Mouse (Mus musculus) cerebellum, postnatal 10 days (tissue): Measurements from ENCODE around the gene Dhrs7b.
"Not testable (repeated sequence)": the region's sequence is repeated elsewhere in the genome, so short reads cannot be mapped to it uniquely, and the experiment has no call there.

Experiments used
- DNase-seq, 2 experiments: peaks; one replicate each; pipeline ENCODE4 v3.0.0; 2021; ENCODE audit warnings: mixed read lengths in 2 of 2

Gene Dhrs7b

DNA sequence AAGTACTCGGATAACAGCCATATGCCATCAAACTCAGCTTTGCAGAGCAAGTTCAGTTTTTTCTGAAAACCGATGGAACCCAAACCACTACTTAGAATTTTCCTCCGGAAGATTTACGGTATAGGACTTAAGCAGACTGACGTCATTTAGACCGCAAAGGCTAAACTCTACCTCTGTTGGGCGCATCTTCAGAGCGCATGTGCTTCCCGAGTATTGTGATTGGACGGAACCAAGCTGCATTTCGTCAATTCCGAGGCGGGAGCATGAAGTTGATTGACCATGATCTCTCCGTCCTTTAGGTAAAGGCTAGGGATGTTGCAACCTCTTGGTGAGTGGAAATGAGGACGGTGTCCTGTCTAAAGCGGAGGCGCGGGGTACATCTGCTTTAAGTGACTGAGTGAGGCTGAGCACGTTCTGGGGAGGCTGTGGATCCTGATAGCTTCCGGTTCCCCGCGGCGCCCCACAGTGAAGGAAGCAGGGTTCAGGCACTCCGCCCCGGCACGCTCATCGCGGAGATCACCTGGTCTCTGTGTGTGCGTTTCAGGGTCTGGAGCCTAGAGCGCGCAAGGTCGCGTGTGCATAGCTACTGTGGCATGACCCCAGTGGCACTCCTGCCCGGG, at the start of gene Dhrs7b:
Gene Dhrs7b, plus strand, starts transcription at position 199 of the 620 bp plus-strand sequence.
- DNase-seq, result peak; percentile 90

DNA sequence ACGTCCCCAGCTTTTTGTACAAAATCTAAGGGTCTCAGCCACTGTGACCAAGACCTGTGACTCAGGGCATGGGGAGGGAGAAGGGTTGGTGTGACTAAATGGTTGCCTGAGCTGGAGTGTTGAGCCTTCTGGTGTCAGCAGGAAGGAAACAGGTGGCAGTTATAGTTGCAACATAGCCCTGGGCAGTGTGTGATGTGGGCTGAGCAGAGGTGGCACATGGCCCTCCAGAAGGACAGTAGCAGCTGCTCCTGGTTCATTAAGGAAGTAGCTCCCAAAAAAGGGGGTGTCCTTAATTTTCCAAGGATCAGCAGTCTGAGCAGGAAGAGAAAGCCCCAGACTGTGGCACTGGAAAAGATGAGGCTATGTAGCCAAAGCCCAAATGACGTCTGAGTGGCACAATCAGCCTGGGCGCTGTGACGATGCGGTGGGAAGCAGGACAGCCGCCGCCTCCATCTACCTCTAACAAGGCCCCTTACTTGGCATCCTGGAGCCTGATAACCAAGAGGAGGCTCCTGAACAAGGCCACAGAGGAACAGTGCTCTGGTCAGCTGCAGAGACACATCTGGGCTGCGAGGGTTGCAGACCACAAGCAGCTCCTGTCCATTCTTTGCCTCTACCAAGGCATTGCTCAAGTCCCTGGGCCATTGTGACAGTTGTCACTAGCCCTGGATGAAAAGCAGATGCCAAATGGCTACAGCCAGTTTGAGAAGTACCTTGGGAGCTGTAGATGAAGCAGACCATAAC, 46.1 kb upstream of the Dhrs7b start:
- no peak for DNase-seq

- no peak for DNase-seq
These were observed 42.8 kb upstream of the Dhrs7b start for GRCm38 (mm10) chr11:60787595-60787994.

DNA sequence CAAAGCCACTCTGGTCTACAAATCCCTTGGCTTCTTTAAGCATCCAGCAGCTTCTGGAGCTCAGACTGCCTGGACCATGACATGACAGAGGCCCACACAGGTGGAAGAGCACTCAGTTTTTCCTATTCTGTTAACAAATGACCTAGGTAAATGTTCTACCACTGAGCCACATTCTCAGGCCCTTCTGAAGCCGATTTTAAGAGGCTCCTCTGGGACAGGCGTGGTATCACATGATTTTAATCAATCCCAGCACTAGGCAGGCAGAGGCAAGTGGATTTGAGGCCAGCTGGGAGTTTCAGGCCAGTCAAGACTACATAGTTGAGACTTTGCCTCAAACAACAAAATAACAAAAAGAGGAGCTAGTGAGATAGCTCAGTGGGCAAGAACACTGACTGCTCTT, 40.0 kb upstream of the Dhrs7b start:
- no peak for DNase-seq

DNA sequence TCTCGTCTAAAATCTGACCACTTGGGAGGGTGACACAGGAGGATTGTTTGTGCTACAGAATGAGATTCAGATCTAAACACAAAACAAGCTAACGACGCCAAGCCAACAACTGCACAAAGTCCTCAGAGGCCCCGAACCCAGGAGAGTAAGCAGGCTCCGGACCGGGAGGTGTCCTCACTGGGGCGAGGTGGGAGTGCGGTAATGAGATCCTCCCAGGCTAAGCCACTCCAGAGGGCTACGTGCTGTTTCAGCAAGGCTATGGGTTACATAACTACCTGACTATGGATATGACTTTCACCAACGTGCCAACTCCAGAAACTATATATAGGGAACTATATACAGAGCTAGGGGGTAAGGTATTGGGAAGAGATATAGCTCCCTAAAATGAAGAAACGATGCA, 34.1 kb upstream of the Dhrs7b start:
- DNase-seq, result no peak

DNA sequence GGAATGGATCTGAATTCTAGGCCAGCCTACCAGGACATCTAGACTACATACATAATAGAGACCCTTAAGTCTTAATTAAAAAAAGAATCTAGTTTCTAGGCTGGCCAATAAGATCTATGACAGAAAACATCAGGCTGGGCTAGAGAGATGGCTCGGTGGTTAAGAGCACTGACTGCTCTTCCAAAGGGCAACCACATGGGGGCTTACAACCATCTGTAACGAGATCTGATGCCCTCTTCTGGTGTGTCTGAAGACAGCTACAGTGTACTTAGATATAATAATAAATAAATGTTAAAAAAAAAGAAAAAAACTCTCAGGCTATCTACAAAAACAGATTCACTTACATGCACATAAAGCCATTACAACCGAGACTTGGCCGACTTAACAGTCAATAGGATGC, 30.5 kb upstream of the Dhrs7b start:
- no peak for DNase-seq

- no peak for DNase-seq
These were observed 29.5 kb upstream of the Dhrs7b start for GRCm38 (mm10) chr11:60800892-60801291.

DNA sequence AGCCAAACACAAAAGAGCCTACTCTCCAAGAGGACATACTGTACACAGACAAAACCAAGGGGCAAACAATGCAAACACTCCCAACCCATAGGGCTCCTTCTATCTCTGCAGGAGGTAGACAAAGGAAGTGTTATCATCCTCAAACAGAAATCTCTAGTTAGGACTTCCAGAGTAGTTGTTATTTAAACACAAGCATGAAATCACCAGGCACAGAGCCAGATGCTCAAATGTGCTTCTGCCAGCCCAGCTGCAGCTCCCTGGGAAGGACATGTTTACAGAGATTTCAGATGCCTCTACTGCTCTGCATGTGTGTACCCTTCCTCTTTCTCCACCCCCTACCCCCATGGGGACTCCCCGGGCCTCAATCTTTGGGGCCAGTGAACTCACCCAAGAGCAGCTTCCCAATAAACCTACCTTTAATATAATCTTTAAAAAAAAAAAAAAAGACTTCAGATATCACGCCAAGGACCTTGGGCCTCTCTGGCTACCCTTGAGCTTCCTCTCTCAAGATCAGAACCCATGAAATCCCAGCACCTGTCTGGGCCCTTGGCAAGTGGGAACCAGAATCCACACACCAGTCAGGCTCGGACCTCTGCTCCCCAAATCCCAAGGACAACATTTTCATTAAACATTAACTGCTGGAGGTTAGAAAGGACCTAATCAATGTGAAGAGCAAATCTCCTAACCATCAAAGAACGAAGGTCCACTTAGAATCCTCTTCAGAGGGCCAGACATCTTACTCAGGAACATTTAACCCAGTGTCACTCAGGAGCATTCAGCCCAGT, 22.0 kb upstream of the Dhrs7b start:
- peak; percentile 25 to 41 for DNase-seq

DNA sequence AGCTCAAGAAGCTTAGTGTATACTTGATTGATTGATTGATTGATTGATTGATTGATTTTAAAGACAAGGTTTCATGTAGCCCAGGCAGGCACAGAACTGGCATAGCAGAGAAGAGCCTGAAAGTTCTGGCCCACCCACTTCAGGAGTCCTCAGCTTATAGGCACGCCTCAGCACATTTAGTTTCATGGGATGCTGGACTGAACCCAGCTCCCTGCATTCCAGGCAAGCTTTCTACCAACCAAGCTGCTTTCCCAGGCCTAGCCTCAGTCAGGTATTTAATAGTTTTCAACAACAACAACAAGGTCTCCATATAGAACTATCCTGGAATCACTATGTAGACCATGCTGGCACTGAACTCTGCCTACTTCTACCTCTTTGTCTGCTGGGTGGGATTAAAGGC, 20.9 kb upstream of the Dhrs7b start:
- no peak for DNase-seq

- no peak for DNase-seq
These were observed 20.1 kb upstream of the Dhrs7b start for GRCm38 (mm10) chr11:60810046-60810965.

DNA sequence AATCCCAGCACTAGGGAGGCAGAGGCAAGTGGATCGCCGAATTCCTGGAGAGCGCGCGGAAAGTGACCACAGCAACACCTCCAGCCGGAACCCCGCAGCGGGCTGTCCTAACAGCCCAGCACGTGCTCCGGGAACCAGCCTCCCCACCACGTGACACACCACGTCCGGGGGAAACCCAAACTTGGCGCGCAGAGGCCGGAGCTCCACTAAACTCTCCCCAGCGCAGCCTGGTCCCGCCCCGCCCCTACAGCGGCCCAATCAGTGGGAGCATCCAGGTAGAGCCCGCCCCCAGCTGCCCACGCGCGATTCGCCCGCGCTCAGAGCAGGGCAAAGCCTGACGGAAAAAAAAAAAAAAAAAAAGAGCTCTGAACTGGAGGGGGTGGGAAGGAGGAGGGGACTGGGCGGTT, 19.4 kb upstream of the Dhrs7b start:
- DNase-seq, result peak; percentile 95 to 97

DNA sequence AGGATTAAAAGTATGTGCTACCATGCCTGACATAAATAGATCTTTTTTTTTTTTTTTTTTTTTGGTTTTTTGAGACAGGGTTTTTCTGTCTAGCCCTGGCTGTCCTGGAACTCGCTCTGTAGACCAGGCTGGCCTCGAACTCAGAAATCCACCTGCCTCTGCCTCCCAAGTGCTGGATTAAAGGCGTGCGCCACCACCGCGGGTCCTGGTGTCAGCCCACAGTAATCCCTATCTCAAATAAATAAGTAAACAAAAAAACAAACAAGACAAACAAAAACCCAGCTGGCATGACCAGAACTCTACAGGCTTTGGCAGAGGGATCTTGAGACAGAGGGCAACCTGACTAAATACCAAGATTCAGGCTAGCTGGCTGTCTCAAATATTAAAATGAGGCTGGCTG, 18.8 kb upstream of the Dhrs7b start, which contains the start of gene Shmt1:
Gene Shmt1, minus strand, starts transcription at position 101 of the 400 bp plus-strand sequence.
- not testable (repeated sequence) for DNase-seq

- no peak for DNase-seq
These were observed 14.0 kb upstream of the Dhrs7b start for GRCm38 (mm10) chr11:60816398-60816797.

- DNase-seq, result no peak
These were observed 6.7 kb upstream of the Dhrs7b start for GRCm38 (mm10) chr11:60823771-60824170.

GRCm38 (mm10) chr11:60825191-60825590, 5.2 kb upstream of the Dhrs7b start:
- DNase-seq, result no peak

DNA sequence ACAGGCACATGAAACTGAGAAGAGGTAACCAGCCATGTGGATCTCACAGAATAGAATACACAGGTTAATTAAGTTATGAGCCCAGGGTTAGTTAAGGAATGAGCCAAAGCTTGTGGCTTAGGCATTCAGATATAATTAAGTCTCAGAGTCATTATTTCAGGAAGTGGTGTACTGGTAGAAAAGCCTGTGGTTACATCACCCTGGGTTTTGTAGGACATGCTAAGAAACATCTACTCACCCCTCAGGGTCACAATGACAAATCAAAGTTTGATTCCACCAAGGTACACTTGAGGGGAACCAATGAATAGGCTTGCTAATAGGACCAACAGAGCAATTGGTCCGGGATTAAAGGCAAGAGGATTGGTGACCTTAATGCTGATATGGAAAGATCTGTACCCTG, 3.7 kb upstream of the Dhrs7b start:
- no peak for DNase-seq

GRCm38 (mm10) chr11:60827241-60827945, 3.0 kb upstream of the Dhrs7b start:
- DNase-seq, result no peak

- peak in 1 of 2 experiments; percentile 19 for DNase-seq
These were observed 1.5 kb upstream of the Dhrs7b start for GRCm38 (mm10) chr11:60828903-60829302.

DNA sequence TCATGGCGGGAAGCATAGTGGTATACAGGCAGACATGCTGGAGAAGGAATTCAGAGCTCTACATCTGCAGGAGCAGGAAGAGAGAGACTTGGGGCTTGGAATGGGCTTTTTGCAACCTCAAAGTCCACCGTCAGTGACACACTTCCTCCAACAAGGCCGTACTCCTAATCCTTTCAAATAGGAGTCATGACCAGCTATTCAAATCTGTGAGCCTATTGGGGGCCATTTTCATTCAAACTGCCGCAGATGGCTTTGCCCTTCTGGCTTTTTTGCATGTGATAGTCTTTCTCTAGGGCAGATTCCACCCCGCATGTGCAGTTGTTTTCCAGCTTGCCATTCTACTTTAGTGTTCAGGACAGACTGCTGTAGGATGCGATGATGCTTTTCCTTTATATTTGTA, 6.5 kb downstream of the Dhrs7b start:
- DNase-seq, result no peak

DNA sequence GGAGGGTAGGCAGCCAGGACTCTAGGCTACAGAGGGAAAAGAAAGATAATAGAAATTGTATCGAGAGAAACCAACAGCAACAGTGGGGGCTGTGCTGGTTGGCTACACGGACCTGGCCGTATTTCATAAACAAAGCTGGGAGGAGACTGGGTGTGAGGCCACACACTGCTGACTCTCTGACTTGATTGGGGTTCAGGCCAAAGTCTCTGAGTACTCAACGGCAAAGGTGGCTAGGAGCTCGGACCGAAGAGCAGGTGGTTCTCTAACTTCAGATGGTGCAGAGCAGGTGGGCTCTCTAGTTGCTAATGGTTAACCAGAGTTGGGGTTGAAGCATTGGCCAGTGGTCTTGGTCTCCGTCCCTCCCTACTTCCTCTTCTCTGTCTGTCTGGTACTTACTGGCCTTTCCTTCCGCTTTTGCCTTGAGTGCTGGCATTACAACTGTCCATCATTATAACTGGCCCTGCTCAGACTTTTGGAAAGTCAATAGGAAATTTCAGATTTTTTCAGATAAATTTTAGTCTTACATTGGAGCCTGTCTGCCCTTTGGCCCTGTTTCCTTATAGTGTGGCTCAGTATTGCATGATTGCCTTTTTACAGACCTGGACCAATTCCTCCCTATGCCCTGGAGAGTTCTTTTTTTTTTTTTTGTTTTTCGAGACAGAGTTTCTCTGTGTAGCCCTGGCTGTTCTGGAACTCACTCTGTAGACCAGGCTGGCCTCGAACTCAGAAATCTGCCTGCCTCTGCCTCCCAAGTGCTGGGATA, 7.4 kb downstream of the Dhrs7b start:
- no peak for DNase-seq
